Mouse (Mus musculus): ENCODE results near the gene Hspb7. TPM values are rescaled to one million over a fixed set of nuclear protein-coding genes. Genes with fewer than 3 reads are reported as not detected.

Hspb7 gene
- total RNA-seq, 2 experiments from 2014 or later = 154 to 183 TPM

GRCm38 (mm10) chr4:141444451-141445327 lies 24.1 kb downstream of the Hspb7 start, which contains the start of gene Zbtb17:
Gene Zbtb17, plus strand, starts transcription at chr4:141444654.
- peak; percentile 82 to 93 for DNase-seq (ENCODE audit: low spot score in 2 of 2)

DNA sequence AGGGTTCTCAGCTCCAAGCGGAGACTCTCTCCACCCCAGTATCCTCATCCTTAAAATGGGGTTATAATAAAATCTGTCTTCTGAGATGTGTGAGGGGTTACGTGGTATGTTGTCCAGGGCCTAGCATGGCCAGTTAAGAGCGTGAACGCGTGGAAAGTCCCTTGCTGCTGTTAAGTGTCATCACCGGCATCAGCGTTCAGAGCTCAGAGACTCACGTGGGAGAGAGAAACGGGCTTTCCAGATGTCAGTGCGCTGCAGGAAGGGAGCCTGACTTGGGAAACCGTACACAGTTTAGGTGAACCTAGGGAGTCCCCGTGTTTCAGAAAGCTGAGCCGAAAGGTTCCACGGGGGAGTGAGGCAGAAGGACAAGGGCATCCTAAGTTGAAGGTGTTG lies 24.7 kb downstream of the Hspb7 start:
- DNase-seq (ENCODE audit: low spot score in 2 of 2) = no peak

DNA sequence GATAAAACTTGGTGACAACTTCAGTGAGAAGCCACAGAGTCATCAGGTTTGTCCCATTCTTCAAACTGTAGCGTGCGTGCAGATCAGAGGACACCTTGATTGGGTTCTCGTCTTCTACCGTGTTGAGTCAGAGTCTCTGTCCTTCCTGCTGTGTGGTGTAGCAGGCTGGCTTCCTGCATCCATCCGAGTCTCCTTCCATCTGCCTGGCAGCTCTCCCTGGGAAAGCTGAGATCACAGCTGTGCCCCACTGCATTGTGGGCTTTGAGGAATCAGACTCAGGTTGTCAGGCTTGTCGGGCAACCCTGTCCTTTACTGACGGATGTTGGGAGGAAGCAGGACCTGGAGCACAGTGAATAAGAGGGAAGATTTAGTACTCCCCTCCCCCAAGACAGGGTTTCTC lies 25.6 kb downstream of the Hspb7 start:
- no peak for DNase-seq (ENCODE audit: low spot score in 2 of 2)

- no peak for DNase-seq (ENCODE audit: low spot score in 2 of 2)
Observed at GRCm38 (mm10) chr4:141451251-141451650, 30.7 kb downstream of the Hspb7 start.

DNA sequence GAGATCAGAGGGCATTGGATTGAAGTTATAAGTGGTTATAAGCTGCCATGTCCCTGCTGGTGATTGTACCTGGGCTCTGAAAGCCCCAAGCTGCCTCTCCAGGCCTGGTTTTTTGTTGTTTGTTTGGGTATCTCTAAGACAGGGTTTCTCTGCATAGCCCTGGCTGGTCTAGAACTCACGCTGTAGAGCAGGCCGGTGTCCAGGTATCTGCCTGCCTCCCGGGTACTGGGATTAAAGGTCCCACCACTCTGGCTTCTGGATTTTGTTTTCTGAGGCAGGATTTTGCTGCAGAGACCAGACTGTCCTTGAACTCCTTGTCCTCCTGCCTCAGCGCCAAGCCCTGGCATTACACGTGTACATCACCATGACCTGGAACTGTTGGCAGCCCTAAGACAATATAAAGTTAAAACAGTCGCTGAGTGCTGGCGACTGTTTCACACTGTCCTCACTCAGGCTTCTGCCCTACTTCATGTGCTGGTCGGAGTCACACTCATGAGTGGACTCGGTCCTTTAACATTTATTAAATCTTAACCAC lies 31.4 kb downstream of the Hspb7 start:
- no peak for DNase-seq (ENCODE audit: low spot score in 2 of 2)

GRCm38 (mm10) chr4:141454581-141455350 lies 34.2 kb downstream of the Hspb7 start:
- no peak for DNase-seq (ENCODE audit: low spot score in 2 of 2)

DNA sequence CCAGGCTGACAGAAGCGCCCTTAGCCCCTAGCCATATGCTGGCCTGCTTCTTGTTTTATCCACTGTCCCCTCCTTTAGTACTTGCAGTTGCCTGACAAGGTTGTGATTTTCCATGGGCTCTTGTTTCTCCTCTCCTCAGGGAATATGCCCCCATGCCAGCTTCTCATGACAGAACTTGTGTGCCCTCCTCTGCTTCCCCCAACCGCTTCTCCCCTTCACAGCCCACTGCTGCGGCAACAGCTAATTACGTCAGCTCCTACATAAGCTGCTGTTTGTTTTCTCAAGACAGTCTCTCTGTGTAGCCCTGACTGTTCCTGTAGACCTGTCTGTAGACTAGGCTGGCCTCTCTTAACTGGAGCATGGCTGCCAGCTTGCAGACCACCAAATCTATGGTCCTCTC lies 34.9 kb downstream of the Hspb7 start:
- no peak for DNase-seq (ENCODE audit: low spot score in 2 of 2)

DNA sequence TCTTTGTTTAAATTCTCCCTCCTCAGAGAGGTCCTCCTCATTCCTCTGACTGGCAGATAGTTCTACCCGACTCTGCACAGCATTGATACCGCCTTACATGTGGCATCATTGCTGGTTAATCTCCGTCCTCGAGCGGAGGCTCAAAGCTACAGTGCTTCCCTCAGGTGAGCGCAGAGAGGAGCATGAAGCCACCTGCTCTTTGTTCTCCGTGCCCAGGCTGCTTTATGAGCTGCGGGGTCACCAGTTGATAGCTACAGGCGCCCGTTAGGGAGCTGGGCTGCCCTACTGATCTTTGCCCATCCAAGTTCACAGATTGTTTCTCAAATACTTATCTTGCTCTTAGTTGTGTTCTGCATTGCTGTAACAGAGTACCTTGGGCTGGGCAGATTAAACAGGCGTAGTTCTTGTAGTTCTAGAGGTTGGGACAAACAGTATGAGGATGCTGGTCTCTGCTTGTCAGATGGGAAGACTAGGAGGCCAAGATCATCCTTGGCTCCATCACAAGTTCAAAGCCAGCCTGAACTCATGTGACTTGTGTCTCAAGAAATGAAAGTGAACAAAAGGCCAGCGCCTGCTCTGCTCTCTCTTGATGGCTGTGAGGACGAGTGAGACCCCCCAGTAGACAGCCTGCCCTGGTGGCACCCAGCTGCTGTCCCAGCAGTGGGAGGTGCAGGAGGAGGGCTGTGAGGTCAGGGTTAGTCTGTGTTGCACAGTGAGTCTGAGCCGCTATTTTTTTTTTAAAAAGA lies 35.8 kb downstream of the Hspb7 start:
- DNase-seq (ENCODE audit: low spot score in 2 of 2) = no peak

DNA sequence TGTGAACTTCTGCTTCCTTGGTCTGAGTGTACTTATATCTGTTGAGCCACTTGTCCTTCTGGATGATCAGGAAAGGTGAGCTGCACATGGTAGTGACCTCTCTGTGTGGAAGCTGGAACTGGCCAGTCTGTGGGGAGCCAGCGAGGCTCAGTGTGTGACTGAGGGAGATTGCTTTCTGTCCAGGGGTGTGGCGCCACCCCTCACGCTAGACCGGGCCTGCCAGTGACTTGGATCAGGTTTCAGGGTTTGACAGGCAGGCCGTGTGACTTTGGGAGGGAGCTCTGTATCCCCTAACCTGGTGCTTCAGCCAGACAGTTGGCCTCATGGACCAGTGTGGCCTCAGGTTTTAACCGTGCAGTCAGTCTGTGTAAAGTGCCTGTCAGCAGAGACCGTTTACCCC lies 37.7 kb downstream of the Hspb7 start:
- DNase-seq (ENCODE audit: low spot score in 2 of 2) = peak in 1 of 2 experiments; percentile 36

GRCm38 (mm10) chr4:141458888-141459287 lies 38.3 kb downstream of the Hspb7 start:
- no peak for DNase-seq (ENCODE audit: low spot score in 2 of 2)

DNA sequence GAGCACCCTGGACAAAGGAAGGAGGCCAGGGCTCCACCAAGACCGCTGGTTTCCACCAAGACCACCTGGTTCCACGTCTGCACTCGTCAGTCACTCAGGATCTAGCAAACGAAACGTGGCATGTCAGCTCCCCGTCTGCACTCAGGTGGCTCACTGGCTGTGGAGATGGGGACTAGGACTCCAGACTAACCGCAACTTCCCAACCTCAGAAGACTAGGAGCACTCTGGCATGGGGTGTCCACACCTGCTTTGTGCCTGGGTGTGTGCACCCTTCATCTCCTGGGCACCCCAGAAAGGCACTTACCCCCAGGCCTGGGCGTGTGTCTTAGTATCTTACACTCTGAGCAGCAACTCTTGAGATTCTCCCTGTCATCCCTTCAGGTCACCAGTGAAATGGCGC lies 39.2 kb downstream of the Hspb7 start:
- DNase-seq (ENCODE audit: low spot score in 2 of 2) = no peak

GRCm38 (mm10) chr4:141460481-141460880 lies 39.9 kb downstream of the Hspb7 start:
- DNase-seq (ENCODE audit: low spot score in 2 of 2) = no peak

GRCm38 (mm10) chr4:141461088-141461487 lies 40.5 kb downstream of the Hspb7 start:
- no peak for DNase-seq (ENCODE audit: low spot score in 2 of 2)

DNA sequence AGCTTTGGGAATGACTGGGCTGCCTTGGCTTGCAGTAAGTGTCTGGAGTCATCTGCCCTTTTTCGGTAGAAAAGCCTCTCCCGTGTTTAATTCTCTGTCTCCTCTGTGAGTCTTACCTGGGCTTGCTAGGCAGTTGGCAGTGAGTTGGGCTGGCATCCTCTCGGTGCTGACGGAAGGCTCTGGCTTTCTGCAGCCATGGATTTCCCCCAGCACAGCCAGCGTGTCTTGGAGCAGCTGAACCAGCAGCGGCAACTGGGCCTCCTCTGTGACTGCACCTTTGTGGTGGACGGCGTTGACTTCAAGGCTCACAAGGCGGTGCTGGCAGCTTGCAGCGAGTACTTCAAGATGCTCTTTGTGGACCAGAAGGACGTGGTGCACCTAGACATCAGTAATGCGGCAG lies 41.0 kb downstream of the Hspb7 start:
- DNase-seq (ENCODE audit: low spot score in 2 of 2) = no peak

- no peak for DNase-seq (ENCODE audit: low spot score in 2 of 2)
Observed at GRCm38 (mm10) chr4:141463472-141463871, 42.9 kb downstream of the Hspb7 start.

DNA sequence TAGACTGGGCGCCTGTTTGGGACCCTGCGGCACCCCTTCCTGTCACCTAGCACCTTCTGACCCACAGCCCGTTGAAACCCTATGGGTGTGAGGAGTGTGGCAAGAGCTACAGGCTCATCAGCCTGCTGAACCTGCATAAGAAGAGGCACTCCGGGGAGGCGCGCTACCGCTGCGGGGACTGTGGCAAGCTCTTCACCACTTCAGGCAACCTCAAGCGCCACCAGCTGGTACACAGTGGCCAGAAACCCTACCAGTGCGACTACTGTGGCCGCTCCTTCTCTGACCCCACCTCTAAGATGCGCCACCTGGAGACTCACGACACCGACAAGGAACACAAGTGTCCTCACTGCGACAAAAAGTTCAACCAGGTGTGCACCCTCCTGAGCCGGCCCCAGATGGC lies 44.1 kb downstream of the Hspb7 start:
- DNase-seq (ENCODE audit: low spot score in 2 of 2) = no peak

GRCm38 (mm10) chr4:141465512-141466288 lies 45.1 kb downstream of the Hspb7 start:
- DNase-seq (ENCODE audit: low spot score in 2 of 2) = no peak

DNA sequence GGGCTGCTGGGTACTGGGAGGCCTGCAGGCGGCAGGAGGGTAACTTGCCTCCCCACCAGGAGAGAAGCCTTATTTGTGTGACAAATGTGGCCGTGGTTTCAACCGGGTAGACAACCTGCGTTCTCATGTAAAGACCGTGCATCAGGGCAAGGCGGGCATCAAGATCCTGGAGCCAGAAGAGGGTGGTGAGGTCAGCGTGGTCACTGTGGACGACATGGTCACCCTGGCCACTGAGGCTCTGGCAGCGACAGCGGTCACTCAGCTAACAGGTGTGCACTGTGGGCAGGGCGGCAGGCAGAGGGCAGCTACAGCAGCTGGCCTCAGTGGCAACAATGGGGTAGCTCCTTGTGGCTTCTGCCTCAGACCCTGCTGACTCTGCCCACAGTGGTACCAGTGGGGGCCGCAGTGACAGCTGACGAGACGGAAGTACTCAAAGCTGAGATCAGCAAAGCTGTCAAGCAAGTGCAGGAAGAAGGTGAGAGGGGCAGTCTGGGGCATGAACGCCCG lies 45.8 kb downstream of the Hspb7 start:
- no peak for DNase-seq (ENCODE audit: low spot score in 2 of 2)

DNA sequence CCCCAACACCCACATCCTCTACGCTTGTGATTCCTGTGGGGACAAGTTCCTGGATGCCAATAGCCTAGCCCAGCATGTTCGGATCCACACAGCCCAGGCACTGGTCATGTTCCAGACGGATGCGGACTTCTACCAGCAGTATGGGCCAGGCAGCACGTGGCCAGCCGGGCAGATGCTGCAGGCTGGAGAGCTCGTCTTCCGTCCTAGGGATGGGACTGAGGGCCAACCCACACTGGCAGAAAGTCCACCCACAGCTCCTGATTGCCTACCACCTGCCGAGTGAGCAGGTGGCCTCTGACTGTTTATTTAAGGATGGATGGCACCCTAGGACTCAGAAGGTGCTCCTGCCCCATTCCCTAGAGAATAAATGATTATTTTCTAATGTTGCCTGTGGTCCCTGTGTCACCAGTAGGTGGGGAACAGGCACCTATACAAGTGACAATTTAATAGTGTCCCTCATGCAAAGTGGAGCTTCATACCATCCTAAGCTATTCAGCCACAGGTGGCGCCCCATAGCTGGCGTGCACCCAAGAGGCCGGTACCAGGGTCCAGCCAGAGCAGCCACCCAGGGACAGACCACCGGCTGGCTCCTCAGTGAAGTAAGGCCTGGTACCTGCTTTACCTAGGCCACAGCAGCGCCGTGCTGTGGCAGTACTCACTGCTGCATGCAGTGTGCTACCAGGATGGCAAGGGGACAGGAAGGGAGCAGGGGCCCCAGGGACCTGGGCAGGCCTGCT lies 46.4 kb downstream of the Hspb7 start:
- no peak for DNase-seq (ENCODE audit: low spot score in 2 of 2)

- DNase-seq (ENCODE audit: low spot score in 2 of 2) = no peak
Observed at GRCm38 (mm10) chr4:141467581-141467927, 47.0 kb downstream of the Hspb7 start.
